Mouse (Mus musculus) retina, adult 2 months (tissue): ENCODE data around the gene Nup85.
"Not testable (repeated sequence)": the region's sequence is repeated elsewhere in the genome, so short reads cannot be mapped to it uniquely, and the experiment has no call there.

ENCODE experiments used
- DNase-seq: peaks from one replicate; pipeline ENCODE4 v3.0.0-alpha.2; 2012; ENCODE audit warnings: low read depth, low spot score

Nup85 gene

DNA sequence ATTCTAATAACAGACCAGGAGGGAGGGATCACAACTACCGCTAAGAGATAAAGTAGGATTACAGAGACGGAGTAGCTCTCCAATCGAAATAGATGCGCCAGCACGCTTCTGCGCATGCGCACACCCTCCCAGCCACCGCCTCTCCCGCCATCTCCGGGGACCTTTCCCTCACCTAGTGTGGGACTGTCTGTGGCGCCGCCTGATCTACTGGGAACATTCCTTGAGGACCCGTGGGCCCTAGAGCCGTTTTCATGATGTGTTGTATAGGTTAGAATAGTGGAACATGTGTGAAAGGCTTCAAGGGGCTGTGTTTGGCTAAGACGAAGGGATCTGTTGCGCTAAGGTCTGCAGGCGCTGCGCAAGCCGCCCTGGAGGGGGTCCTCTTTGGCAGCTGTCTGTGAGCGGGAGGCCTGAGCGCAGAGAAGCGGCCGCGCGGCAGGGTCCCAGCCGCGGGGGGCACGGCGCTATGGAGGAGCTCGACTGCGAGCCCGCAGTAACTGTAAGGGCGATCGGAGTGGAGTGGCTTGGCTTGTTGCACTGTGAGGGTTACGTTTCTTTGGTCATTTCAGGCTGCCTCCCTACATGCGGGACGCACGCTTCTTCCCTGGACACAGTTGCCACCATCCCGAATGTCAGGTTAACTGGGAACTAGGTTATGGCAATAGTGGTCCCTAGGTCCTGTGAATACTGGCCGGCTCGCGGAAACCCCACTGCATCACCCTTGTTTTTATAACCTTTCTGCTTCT lies at the start of gene Nup85:
Gene Nup85 (plus strand): TSS at position 371 of the 746 bp plus-strand sequence.
- peak; percentile 98 for DNase-seq

DNA sequence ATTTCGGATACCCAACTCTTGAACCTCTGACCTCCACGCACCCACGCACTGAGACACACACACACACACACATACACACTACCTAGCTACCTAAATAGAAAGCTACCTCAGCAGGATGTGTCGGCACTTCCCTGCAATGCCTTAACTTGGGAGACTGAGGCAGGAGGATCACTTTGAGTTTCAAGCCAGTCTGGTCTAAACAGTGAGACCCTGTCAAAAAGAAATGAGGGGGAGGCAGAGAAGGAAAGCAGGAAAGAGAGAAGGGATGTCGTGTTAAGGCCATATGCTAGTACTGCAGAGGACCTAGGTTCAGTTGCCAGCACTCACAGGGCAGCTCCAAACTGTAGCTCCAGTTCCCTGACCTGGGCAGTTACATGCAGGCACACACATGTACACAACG lies 49.2 kb upstream of the Nup85 start:
- DNase-seq: no peak

DNA sequence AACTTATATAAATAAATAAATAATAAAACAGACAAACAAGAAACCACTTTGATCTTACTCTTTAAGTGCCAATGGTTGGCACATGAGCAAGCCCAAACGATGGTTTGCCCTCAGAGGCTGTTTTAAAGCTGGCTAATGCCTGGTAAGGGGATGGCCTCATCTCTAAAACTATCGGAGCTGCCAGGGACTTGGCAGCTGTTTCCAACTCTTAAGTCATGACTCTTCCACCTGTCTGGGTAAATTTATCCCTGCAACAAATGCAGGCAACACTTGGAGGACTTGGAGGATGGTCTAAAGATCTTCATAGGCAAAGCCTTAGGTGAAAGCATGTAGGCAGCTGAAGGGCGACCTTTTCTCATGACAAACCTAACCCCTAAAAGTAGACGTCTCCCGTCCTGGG lies 47.3 kb upstream of the Nup85 start:
- no peak for DNase-seq

DNA sequence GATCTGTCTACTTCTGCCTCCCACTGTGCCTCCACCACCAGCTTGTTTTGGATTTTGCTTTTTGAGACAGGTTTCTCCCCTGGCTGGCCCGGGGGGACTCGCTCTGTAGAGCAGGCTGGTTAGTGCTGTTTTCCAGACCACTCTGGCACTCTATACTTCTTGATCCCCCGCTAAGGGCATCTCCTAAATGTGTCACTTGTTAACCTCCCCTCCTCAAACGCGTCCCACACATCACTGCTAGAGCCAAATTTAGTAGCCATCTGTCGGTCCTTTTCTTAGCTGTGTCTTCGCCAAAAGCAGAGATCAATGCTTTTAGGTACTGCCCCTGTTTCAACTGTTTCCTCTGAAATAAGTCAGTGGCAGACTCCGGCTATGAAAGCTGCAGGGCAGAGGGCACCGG lies 45.5 kb upstream of the Nup85 start:
- DNase-seq: no peak

DNA sequence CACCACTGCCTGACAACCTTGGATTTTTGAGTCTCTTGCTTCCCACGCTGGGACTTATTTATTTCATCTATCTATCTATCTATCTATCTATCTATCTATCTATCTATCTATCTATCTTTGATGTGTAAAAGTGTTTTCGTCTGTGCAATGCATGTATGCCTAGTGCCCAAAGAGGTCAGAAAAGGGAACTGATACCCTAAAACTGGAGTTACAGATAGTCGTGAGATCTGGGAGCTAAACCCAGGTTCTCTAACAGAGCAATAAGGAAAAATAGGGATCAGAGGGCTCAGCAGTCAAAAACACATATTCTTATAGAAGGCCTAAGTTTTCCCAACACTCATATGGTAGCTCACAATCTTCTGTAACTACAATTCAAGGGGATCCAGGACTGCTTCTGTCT lies 44.7 kb upstream of the Nup85 start:
- no peak for DNase-seq

DNA sequence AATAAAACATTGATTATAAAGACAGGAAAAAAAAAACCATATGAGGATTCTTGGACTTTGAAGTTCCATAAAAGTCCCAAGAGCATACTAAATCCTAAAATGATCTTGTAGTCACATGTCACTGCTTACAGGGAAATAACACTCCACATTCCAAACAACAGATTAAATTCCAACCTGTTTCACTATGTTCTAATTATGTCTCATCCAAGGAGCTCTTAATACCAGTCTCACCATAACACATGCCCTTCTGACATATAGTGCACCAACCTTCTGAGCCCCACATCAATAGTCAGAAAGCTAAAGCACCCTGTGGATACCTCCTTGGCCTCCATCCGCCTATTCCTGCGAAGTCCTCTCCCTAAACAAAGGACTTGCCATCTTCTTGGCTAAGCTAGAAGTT lies 44.0 kb upstream of the Nup85 start:
- DNase-seq: no peak

DNA sequence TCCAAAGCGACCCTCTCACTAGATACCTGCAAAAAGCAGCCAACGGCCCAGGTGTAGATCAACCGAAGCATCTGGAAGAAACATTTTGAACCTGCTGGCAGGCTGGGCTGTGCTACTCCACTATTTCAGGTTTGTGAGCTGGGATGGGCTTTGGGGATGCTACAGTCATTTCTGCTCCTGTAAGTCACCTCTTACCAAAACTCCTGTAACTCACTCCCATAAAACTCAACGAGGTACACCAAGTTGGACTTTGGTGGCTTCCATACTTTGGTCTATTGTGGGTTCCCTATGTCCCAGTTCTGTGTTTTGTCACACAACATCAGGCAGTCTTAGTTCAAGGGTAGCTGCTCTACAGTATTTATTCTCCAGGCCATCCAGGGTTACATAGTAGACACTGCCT lies 43.2 kb upstream of the Nup85 start:
- no peak for DNase-seq

DNA sequence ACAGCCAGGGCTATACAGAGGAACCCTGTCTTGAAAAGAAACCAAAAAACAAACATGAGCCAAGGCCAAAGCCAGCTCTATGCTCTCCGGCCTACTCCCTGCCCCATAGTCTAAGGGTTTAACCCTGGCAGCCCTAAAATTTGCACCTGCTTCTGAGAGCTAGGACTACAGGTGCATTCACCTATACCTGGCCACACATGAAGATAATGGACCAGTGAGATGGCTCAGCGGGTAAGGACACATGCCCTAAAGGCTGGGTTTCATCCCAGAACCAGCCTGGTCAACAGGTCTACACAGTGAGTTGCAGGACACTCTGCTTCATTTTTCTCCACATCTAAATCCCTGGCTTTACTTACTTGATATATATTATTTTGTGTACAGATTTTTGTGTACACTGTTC lies 42.0 kb upstream of the Nup85 start:
- no peak for DNase-seq

DNA sequence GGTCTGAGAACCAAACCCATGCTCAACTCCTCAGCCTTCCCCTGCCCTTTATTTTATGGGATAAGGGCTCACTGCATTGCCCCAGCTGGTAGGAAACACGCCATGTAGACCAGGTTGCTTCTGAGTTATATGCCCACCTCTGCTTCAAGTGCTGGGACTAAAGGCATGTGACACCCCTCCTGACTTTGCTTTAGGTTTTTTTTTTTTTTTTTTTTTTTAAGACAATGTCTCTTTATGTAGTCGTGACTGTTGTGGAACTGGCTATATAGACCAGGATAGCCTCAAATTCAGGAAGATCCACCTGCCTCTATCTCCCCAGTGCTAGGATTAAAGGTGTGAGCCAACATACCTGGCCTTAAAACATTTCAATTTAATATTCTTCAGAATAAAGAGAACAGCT lies 41.5 kb upstream of the Nup85 start:
- DNase-seq: no peak

DNA sequence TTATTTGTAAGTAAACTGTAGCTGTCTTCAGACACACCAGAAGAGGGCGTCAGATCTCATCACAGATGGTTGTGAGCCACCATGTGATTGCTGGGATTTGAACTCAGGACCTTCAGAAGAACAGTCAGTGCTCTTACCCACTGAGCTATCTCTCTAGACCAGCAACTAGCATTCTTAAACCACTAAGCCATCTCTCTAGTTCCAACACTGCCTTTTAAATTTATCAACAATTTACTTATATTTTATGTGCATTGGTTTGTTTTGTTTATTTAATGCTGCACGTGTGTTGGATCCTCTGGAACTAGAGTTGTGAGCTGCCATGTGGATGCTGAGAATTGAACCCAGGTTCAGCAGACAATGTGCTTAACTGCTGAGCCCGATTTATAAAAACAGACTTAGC lies 37.8 kb upstream of the Nup85 start:
- not testable (repeated sequence) for DNase-seq

DNA sequence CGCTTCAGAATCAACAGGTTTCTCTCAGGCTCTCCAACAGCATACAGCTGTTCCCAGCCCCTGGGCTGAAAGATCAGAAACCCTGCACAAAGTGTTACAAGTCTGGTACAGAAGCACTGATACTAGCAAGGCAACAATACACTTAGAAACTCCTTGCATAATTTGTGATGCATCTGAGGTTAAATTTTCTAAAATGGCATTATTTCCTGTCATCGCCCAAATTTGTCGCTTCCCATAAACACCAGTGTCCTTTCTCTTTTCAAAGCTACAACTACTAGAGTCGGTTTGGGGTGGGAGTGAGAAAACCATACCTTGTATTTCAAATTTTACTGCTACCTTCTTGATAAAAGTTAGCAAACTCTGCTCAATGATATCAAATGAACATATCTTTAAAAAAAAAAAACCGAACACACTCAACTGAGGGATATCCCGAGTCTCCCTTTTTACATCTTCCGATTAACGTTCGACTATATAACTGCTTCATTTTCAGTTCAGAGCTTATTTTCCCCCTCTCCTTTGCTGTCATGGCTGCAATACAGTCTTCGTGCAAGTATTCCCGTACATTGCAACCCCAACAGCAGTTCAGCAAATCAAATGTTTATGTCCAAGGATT lies 29.4 kb upstream of the Nup85 start:
- no peak for DNase-seq

DNA sequence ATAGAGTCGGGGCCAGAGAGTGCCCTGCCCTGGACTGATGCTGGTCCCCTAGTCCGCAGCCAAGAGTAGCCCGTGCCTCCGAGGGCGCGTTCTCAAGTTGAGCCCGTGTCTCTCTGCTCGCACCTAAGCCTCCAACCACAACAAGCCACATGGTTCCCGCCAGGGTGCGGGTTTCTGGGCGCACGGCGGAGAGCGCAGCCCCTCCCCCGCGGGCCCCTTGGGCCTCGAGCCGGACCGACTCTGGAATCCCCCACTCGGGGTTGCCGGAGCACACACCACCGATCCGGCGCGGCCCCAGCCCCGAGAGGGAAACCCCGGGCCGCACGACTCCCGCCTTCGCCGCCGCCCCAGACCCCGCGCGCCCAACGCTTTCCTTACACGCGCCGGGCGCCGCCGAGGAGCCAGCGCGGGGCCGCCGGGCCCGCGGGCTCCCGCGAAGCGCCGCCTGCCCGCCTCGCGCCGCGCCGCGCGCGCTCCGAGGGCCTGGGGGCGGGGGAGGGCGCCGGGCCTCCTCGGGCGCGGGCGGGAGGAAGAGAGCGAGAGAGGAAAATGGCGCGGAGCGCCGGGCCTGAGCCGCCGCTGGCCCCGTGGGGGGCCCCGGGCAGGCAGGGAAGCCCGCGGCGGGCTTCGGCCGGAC lies 28.7 kb upstream of the Nup85 start:
- peak; percentile 50 for DNase-seq

DNA sequence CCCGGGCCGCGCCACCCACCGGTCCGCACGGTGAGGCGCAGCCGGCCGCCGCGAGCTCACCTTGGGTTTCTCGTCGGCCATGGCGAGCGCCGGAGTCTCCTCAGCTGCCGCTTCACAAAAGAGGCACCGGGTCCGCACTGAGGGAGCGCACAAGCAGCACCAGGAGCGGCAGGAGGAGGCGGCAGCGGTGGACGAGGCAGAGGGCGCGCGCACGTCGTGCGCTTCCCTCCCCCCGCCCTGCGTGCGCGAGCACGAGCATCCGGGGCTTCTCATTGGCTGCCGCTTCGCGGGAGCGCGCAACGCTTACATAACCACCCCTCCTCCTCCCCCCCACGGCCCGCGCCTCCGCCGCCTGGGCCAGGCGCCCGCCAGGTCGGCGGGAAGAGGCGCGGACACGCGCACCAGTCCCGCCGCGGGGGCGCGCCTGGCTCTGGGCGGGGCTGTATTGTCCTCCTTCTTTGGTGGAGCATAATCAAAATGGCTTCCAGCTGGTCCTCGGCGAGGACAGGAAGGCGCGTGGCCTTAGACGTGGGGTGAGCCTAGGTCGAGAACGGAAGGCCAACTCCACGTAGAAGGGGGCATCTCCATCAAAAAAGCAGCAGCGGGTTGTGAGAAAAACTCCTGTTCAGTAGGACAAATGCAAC lies 28.1 kb upstream of the Nup85 start, which contains the start of gene Sumo2:
Gene Sumo2 (minus strand): TSS at position 239 of the 644 bp plus-strand sequence.
- peak; percentile 95 for DNase-seq

DNA sequence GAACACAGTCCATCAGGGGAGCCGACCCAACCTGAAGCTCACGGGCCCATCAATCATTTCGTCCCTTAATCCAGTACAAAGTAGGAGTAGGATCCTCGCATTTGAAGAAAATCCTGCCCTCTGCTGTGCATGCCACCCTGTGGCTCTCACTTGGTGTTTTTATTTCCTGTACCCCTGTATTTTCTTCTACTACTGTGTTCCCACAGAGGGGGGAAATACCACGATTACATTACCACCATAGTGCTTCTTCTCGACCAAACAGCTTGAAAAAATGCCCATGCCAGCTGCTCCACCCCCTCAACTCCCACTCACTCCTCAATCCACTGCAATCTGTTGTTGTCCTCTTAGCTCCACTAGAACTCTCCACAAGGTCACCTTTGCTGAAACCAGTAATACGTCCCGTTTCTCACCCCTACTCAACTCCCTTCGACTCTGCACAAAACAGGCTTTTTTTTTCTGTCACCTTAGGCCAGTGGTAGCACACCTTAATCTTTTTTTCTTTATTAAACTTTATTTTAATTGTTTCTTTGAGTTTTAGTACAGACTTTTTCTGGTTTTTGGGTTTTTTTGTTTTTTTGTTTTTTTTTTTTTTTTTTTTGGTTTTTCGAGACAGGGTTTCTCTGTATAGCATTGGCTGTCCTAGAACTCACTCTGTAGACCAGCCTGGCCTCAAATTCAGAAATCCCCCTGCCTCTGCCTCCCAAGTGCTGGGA lies 27.2 kb upstream of the Nup85 start:
- DNase-seq: no peak

DNA sequence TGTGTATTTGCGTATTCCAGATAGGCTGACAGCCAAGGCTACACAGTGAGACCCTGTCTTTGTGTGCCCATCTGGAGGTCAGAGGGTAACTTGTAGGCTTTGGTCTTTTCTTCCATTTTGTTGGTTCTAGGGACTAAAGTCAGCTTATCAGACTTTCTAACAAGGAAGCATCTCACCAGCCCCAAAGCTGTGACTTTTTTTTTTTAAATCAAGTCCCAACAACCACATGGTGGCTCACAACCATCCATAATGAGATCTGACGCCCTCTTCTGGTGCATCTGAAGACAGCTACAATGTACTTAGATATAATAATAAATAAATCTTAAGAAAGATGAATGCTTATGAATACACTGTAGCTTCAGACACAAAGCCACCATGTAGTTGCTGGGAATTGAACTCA lies 26.2 kb upstream of the Nup85 start:
- no peak for DNase-seq

DNA sequence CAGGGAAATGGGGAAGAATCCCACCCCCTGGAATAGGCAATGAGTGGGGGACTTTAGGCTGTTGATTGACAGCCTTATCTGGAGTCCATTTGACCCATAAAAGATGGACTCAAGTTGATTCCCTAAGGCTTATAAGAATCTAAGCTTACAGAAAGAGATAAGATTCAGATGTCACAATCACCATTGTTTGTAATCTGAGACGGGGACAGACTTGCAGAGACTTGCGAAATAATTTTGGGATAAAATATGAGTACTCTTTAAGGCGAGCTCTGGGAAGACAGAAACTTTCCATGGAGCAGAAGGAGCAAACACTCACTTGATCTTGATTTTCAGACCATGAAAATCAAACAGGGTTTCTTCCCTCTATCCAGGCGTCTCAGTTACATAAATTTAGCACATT lies 20.7 kb upstream of the Nup85 start:
- DNase-seq: no peak

DNA sequence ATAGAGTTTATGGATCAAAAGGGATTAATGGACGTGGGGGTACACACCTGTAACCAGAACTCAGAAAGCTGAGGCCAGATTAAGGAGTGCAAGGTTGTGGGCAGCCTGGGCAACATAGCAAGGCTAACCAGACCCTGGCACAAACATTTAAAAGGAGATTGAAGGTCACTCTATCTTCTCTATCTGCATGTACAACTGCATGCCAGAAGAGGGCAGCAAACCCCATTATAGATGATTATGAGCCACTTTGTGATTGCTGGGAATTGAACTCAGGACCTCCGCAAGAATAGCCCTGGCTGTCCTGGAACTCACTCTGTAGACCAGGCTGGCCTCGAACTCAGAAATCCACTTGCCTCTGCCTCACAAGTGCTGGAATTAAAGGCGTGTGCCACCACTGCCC lies 11.5 kb upstream of the Nup85 start:
- DNase-seq: no peak

DNA sequence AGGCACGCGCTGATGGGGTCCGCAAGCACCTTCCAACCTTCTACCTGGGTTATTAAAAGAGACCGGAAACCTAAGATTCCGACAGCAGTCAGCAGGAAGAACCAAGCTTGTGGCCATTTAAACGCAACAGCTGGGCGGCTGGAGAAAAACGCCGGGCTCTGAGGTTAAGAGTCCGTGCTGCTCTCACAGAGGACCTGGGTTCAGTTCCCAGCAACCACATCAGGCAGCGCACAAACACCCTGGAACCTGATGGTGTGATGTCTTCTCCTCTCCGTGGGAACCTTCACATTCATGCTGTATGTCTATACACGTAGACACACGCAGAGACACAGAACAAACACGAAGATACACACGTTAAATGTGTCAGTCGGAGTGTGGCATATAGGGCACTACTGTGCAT lies 8.5 kb upstream of the Nup85 start:
- no peak for DNase-seq

DNA sequence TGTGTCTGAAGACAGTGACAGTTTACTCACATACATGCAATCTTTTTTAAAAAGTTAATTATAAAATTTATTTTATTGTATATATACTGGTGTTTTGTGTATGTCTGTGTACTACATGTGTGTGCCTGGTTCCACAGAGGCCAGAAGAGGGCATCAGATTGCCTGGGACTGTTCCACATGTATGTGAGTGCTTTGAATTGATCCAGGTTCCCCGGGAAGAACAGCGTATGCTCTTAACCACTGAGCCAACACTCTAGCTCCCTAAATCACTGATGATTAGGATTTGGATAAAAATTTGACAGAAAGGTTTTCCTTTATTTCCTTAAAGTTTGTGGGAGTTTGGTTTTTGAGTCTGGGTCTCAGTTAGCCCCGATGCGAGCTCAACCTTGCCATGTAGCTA lies 828 bp upstream of the Nup85 start:
- peak; percentile 2 for DNase-seq

DNA sequence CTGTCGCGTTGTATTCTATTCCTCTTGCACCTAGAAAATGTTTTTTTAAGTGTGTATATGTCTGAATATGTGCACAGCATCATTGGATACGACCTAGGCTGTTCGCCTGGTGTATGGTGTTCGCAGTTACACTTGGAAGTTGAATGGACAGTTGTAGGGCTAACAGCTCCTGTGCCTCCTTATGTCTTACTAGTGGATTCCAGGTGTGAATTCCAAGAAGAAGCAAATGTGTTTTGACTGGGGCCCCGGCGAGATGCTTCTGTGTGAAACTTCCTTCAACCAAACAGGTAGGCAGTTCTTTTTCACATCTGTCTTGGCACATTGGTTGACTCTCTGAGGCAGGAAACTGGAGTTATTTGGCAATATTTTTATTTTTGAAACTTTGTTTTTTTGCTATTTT lies 727 bp downstream of the Nup85 start:
- DNase-seq: no peak

DNA sequence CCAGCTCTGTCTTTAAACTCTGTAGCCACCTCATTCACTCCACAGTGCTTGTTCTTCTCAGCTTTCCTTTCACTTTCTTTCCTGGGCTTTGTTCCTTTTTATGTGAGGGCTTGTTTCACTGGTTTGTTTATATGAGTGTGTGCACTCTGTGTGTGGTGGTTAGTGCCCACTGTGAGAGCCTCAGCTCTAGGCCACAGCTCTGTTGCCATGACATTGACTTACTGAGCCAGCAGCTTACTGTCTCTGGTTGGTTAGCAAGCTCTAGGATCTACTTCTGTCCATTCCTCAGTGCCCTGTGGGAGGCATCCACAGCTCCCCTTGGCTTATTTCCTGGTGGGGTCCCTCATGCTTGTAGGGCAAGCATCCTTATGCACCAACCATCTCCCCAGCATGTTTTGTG lies 14.8 kb downstream of the Nup85 start:
- no peak for DNase-seq
